Mouse (Mus musculus): Measurements from ENCODE around the gene Vamp2. TPM values are rescaled to one million over a fixed set of nuclear protein-coding genes. Genes with fewer than 3 reads are reported as not detected.
"Not testable (repeated sequence)": the region's sequence is repeated elsewhere in the genome, so short reads cannot be mapped to it uniquely, and the experiment has no call there.

Gene Vamp2
- polyA plus RNA-seq, 1 experiment from 2014 or later: 50.6 TPM

- WGBS: 58% methylated on average over 7 of the region's 7 CpGs
- Histone ChIP-seq H3K4me1 (ENCODE audit: insufficient read depth, low read depth, low read length) (peaks cover 10% of the 10 kb centered on the region), H3K27ac (ENCODE audit: low read length) (peak overlapping the region; percentile 27; the same call in 1 of the 2 replicates), H3K9ac (replicated peaks; ENCODE audit: low read depth) (no peak overlapping the region), H3K4me2 (replicated peaks; ENCODE audit: low read depth, low read length) (no peak overlapping the region), H3K9me3 (ENCODE audit: low read length) (no peaks in the 10 kb centered on the region), H3K27me3 (replicated peaks; ENCODE audit: insufficient read depth, low read length) (no peaks in the 10 kb centered on the region), H3K4me3 (ENCODE audit: low read depth, low read length) (no peak overlapping the region), H3K36me3 (ENCODE audit: insufficient read depth, low read length) (0 out of 2 replicates have a peak, but pooled peaks cover 4% of the 10 kb centered on the region)
- no peak for DNase-seq (ENCODE audit: low spot score)
- no peak for TF ChIP-seq EP300 (IDR thresholded peaks at IDR 0.05)
- TF ChIP-seq CTCF (IDR thresholded peaks at IDR 0.05): no peak
- ATAC-seq: no peak
These were observed 3.5 kb downstream of the Vamp2 start for GRCm38 (mm10) chr11:69091566-69092385.

- Histone ChIP-seq H3K27me3 (replicated peaks; ENCODE audit: insufficient read depth, low read length) (no peaks in the 10 kb centered on the region), H3K4me3 (ENCODE audit: low read depth, low read length) (no peak overlapping the region), H3K36me3 (ENCODE audit: insufficient read depth, low read length) (0 out of 2 replicates have a peak, but pooled peaks cover 4% of the 10 kb centered on the region), H3K9ac (replicated peaks; ENCODE audit: low read depth) (no peak overlapping the region), H3K4me1 (ENCODE audit: insufficient read depth, low read depth, low read length) (peaks cover 10% of the 10 kb centered on the region), H3K9me3 (ENCODE audit: low read length) (no peaks in the 10 kb centered on the region), H3K4me2 (replicated peaks; ENCODE audit: low read depth, low read length) (no peak overlapping the region), H3K27ac (ENCODE audit: low read length) (0 out of 2 replicates have a peak overlapping the region, but pooled peaks have one; percentile 0)
- TF ChIP-seq CTCF (IDR thresholded peaks at IDR 0.05) (peak; percentile 89), EP300 (IDR thresholded peaks at IDR 0.05) (no peak)
- DNase-seq (ENCODE audit: low spot score) (peak; percentile 86), ATAC-seq (no peak)
- 7% methylated on average over 3 of the region's 3 CpGs for WGBS
These were observed 4.1 kb downstream of the Vamp2 start for GRCm38 (mm10) chr11:69092386-69092751.

- Histone ChIP-seq H3K9me3 (ENCODE audit: low read length) (no peaks in the 10 kb centered on the region), H3K36me3 (ENCODE audit: insufficient read depth, low read length) (0 out of 2 replicates have a peak, but pooled peaks cover 4% of the 10 kb centered on the region), H3K27me3 (replicated peaks; ENCODE audit: insufficient read depth, low read length) (no peaks in the 10 kb centered on the region), H3K4me2 (replicated peaks; ENCODE audit: low read depth, low read length) (no peak overlapping the region), H3K4me3 (ENCODE audit: low read depth, low read length) (no peak overlapping the region), H3K27ac (ENCODE audit: low read length) (0 out of 2 replicates have a peak overlapping the region, but pooled peaks have one; percentile 0), H3K4me1 (ENCODE audit: insufficient read depth, low read depth, low read length) (peaks cover 13% of the 10 kb centered on the region), H3K9ac (replicated peaks; ENCODE audit: low read depth) (no peak overlapping the region)
- WGBS: 77% methylated on average over 4 of the region's 4 CpGs
- DNase-seq (ENCODE audit: low spot score): peak; percentile 65
- ATAC-seq: no peak
- TF ChIP-seq CTCF (IDR thresholded peaks at IDR 0.05) (peak; percentile 40), EP300 (IDR thresholded peaks at IDR 0.05) (no peak)
These were observed 4.6 kb downstream of the Vamp2 start for GRCm38 (mm10) chr11:69092871-69093270.

GRCm38 (mm10) chr11:69093856-69094255 lies 5.6 kb downstream of the Vamp2 start:
- peak overlapping the region; percentile 98 for H3K27ac ChIP-seq (ENCODE audit: low read length)
- not testable (repeated sequence) for H3K9me3 ChIP-seq (ENCODE audit: low read length); H3K4me2 ChIP-seq (replicated peaks; ENCODE audit: low read depth, low read length); DNase-seq (ENCODE audit: low spot score); ATAC-seq; H3K36me3 ChIP-seq (ENCODE audit: insufficient read depth, low read length); H3K4me3 ChIP-seq (ENCODE audit: low read depth, low read length); H3K27me3 ChIP-seq (replicated peaks; ENCODE audit: insufficient read depth, low read length)
- peak overlapping the region; percentile 1 for H3K9ac ChIP-seq (replicated peaks; ENCODE audit: low read depth)
- WGBS: 88% methylated on average over 7 of the region's 7 CpGs
- H3K4me1 ChIP-seq (ENCODE audit: insufficient read depth, low read depth, low read length): peaks cover 19% of the 10 kb centered on the region
- TF ChIP-seq CTCF (IDR thresholded peaks at IDR 0.05): peak; percentile 17; the same call in 1 of the 2 replicates

GRCm38 (mm10) chr11:69094697-69095429 lies 6.6 kb downstream of the Vamp2 start, which contains the start of gene Per1:
Gene Per1, plus strand, starts transcription at chr11:69095217.
- Histone ChIP-seq H3K36me3 (ENCODE audit: insufficient read depth, low read length) (0 out of 2 replicates have a peak, but pooled peaks cover under 1% of the 10 kb centered on the region), H3K4me1 (ENCODE audit: insufficient read depth, low read depth, low read length) (peaks cover 11% of the 10 kb centered on the region; the same call in 1 of the 2 replicates), H3K9ac (replicated peaks; ENCODE audit: low read depth) (peak within 1 kb of the TSS; percentile 100), H3K4me2 (replicated peaks; ENCODE audit: low read depth, low read length) (peak within 1 kb of the TSS; percentile 76), H3K27me3 (replicated peaks; ENCODE audit: insufficient read depth, low read length) (no peaks in the 10 kb centered on the region), H3K4me3 (ENCODE audit: low read depth, low read length) (peak within 1 kb of the TSS; percentile 97), H3K9me3 (ENCODE audit: low read length) (no peaks in the 10 kb centered on the region), H3K27ac (ENCODE audit: low read length) (peak within 1 kb of the TSS; percentile 100)
- ATAC-seq (peak; percentile 78), DNase-seq (ENCODE audit: low spot score) (peak; percentile 100)
- peak; percentile 99 for TF ChIP-seq EP300 (IDR thresholded peaks at IDR 0.05)
- no peak for TF ChIP-seq CTCF (IDR thresholded peaks at IDR 0.05)
- under 1% methylated on average over 37 of the region's 37 CpGs for WGBS
